Mouse (Mus musculus) CD4-positive naive resting alpha-beta T cell, adult 76 days (primary cell): ENCODE results near the gene Mrps31. TPM values are rescaled to one million over a fixed set of nuclear protein-coding genes. Genes with fewer than 3 reads are reported as not detected.

ENCODE experiments used
- total RNA-seq: library from RNA; stranded (reverse); gene quantifications from one replicate; pipeline ENCODE4 v1.2.4, GENCODE M21; 2023

Mrps31 gene
- 13.4 TPM for total RNA-seq

DNA sequence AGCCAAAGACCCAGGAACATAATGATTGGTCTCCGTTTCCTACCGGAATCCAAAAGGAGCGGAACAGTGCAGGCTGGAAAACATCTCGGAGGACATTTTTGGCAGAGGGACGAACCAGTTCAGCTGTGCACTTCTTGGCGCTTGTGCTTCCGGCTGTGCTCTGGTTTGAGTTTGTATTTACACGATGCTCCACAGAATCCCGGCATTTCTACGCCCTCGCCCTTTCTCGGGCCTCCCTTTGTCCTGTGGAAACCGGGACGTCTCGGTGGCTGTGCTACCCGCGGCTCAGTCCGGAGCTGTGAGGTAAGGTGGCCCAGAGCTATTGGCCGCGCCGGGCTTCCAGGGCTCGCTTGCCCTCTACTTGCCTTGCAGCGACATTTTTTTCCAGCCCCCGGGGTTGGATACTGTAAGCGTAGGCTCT, at the start of gene Mrps31:
Gene Mrps31, plus strand, starts transcription at position 80 of the 421 bp plus-strand sequence.

GRCm38 (mm10) chr8:22398142-22398951, 12.8 kb upstream of the Mrps31 start, which contains the start of gene Slc25a15:
Gene Slc25a15 (minus strand): TSS chr8:22398597.

Other genes with a start within 250 kb of the Mrps31 start
- 4.0 TPM for gene Nek3, start 244.9 kb upstream of the Mrps31 start, total RNA-seq
- 3.2 TPM for gene Ckap2, start 225.5 kb upstream of the Mrps31 start, total RNA-seq
- 23.8 TPM for gene Vps36, start 218.6 kb upstream of the Mrps31 start, total RNA-seq
- gene Thsd1, start 184.0 kb upstream of the Mrps31 start, total RNA-seq: 0.64 TPM
- gene Tpte, start 127.9 kb upstream of the Mrps31 start, total RNA-seq: not detected
- gene Slc25a15, start 12.8 kb upstream of the Mrps31 start, total RNA-seq: 5.1 TPM